ENCODE assay signal across 16 mouse cellular contexts in genomic region chr6:52699899-52700298, GRCm38 (mm10). TPM values are rescaled to one million over a fixed set of nuclear protein-coding genes. Genes with fewer than 3 reads are reported as not detected.
ATAC-seq and TF ChIP-seq lines count a peak whose summit lies in the region.
"Had no signal": no experiment of that assay in that cellular context is flagged by ENCODE, and none has a peak within 500 bp of the region (broad histone marks: within the 10 kb centered on the region; RNA-seq: fewer than 3 reads in every experiment).

No protein-coding gene starts in this region.

- H3K4me1 ChIP-seq in intestine, embryonic 15.5 days (replicated peaks): no peaks in the 10 kb centered on the region
- H3K4me1 ChIP-seq in intestine, postnatal 0 days (replicated peaks; ENCODE audit: control insufficient read depth, insufficient read depth, low read length): no peaks in the 10 kb centered on the region
- no peaks in the 10 kb centered on the region; the same call in none of the 2 replicates for H3K4me1 ChIP-seq in liver, embryonic 16.5 days (ENCODE audit: control insufficient read depth, low read depth, low read length)
- H3K4me1 ChIP-seq in liver, embryonic 12.5 days: peaks cover 7% of the 10 kb centered on the region
- peaks cover 4% of the 10 kb centered on the region; the same call in 1 of the 2 replicates for H3K4me1 ChIP-seq in intestine, embryonic 16.5 days (ENCODE audit: control insufficient read depth, insufficient read depth, low read length)
- H3K4me1 ChIP-seq: embryonic facial prominence, embryonic 13.5 days; embryonic facial prominence, embryonic 15.5 days; forebrain, embryonic 10.5 days; forebrain, embryonic 12.5 days had no signal

- H3K4me2 ChIP-seq in intestine, embryonic 15.5 days (replicated peaks): no peak overlapping the region
- no peak overlapping the region for H3K4me2 ChIP-seq in intestine, postnatal 0 days (replicated peaks; ENCODE audit: low read depth)
- no peak overlapping the region for H3K4me2 ChIP-seq in liver, embryonic 16.5 days (ENCODE audit: low read depth, low read length)
- H3K4me2 ChIP-seq in liver, embryonic 12.5 days: no peak overlapping the region
- H3K4me2 ChIP-seq in intestine, embryonic 16.5 days (ENCODE audit: low read depth, low read length): no peak overlapping the region
- H3K4me2 ChIP-seq: embryonic facial prominence, embryonic 13.5 days; embryonic facial prominence, embryonic 15.5 days; forebrain, embryonic 12.5 days had no signal

- H3K36me3 ChIP-seq in intestine, embryonic 15.5 days: no peaks in the 10 kb centered on the region
- H3K36me3 ChIP-seq in intestine, postnatal 0 days (ENCODE audit: control insufficient read depth, insufficient read depth): no peaks in the 10 kb centered on the region
- no peaks in the 10 kb centered on the region for H3K36me3 ChIP-seq in liver, embryonic 16.5 days (ENCODE audit: control insufficient read depth, insufficient read depth)
- no peaks in the 10 kb centered on the region for H3K36me3 ChIP-seq in liver, embryonic 12.5 days
- H3K36me3 ChIP-seq in intestine, embryonic 16.5 days (ENCODE audit: control insufficient read depth, insufficient read depth, low read length): no peaks in the 10 kb centered on the region
- H3K36me3 ChIP-seq: embryonic facial prominence, embryonic 13.5 days; embryonic facial prominence, embryonic 15.5 days; forebrain, embryonic 10.5 days; forebrain, embryonic 12.5 days; G1E had no signal

- no peak overlapping the region for H3K4me3 ChIP-seq in intestine, embryonic 15.5 days (replicated peaks)
- H3K4me3 ChIP-seq in intestine, postnatal 0 days (ENCODE audit: low read depth, low read length): no peak overlapping the region
- no peak overlapping the region for H3K4me3 ChIP-seq in liver, embryonic 16.5 days (ENCODE audit: low read depth, low read length)
- H3K4me3 ChIP-seq in liver, embryonic 12.5 days: no peak overlapping the region
- H3K4me3 ChIP-seq in intestine, embryonic 16.5 days (ENCODE audit: low read length): no peak overlapping the region
- H3K4me3 ChIP-seq: embryonic facial prominence, embryonic 13.5 days; embryonic facial prominence, embryonic 15.5 days; erythroblast, embryonic 14.5 days; forebrain, embryonic 10.5 days; forebrain, embryonic 12.5 days had no signal

- ATAC-seq in intestine, embryonic 15.5 days: peak; percentile 73
- no peak for ATAC-seq in intestine, postnatal 0 days
- peak; percentile 80 for ATAC-seq in liver, embryonic 16.5 days (ENCODE audit: low read depth)
- ATAC-seq in liver, embryonic 12.5 days: no peak
- peak; percentile 72; the same call in 1 of the 2 replicates for ATAC-seq in intestine, embryonic 16.5 days
- ATAC-seq: CD4-positive, CD25-positive, alpha-beta regulatory T cell, adult 4 months; forebrain, embryonic 14.5 days; forebrain, embryonic 16.5 days; Patski had no signal

- no peaks in the 10 kb centered on the region for H3K9me3 ChIP-seq in intestine, embryonic 15.5 days
- H3K9me3 ChIP-seq in intestine, postnatal 0 days (ENCODE audit: control insufficient read depth): no peaks in the 10 kb centered on the region
- H3K9me3 ChIP-seq in liver, embryonic 16.5 days (replicated peaks; ENCODE audit: control insufficient read depth, low read length): no peaks in the 10 kb centered on the region
- H3K9me3 ChIP-seq in liver, embryonic 12.5 days (replicated peaks): no peaks in the 10 kb centered on the region
- H3K9me3 ChIP-seq in intestine, embryonic 16.5 days (ENCODE audit: control insufficient read depth, low read length): no peaks in the 10 kb centered on the region
- H3K9me3 ChIP-seq: embryonic facial prominence, embryonic 13.5 days; embryonic facial prominence, embryonic 15.5 days; forebrain, embryonic 10.5 days; forebrain, embryonic 12.5 days; G1E had no signal

- no peak overlapping the region for H3K9ac ChIP-seq in intestine, embryonic 15.5 days
- H3K9ac ChIP-seq in intestine, postnatal 0 days (ENCODE audit: low read depth, low read length): no peak overlapping the region
- no peak overlapping the region for H3K9ac ChIP-seq in liver, embryonic 16.5 days (ENCODE audit: low read depth, low read length)
- H3K9ac ChIP-seq in liver, embryonic 12.5 days: no peak overlapping the region
- H3K9ac ChIP-seq in intestine, embryonic 16.5 days (ENCODE audit: low read depth, low read length): no peak overlapping the region
- H3K9ac ChIP-seq: embryonic facial prominence, embryonic 13.5 days; embryonic facial prominence, embryonic 15.5 days; forebrain, embryonic 12.5 days had no signal

- TF ChIP-seq CTCF in intestine, postnatal 0 days (IDR thresholded peaks at IDR 0.05; ENCODE audit: low read depth): no peak

- H3K27ac ChIP-seq in intestine, embryonic 15.5 days: no peak overlapping the region
- no peak overlapping the region for H3K27ac ChIP-seq in intestine, postnatal 0 days (ENCODE audit: low read depth, low read length)
- H3K27ac ChIP-seq in liver, embryonic 16.5 days (ENCODE audit: low read length): no peak overlapping the region
- no peak overlapping the region for H3K27ac ChIP-seq in liver, embryonic 12.5 days
- H3K27ac ChIP-seq in intestine, embryonic 16.5 days (ENCODE audit: low read length): no peak overlapping the region
- H3K27ac ChIP-seq: embryonic facial prominence, embryonic 13.5 days; embryonic facial prominence, embryonic 15.5 days; forebrain, embryonic 10.5 days; forebrain, embryonic 12.5 days had no signal

- WGBS in intestine, embryonic 15.5 days: 51% methylated on average over 4 of the region's 4 CpGs
- WGBS in intestine, postnatal 0 days: 24% methylated on average over 4 of the region's 4 CpGs
- 66% methylated on average over 4 of the region's 4 CpGs for WGBS in liver, embryonic 16.5 days (ENCODE audit: insufficient replicate concordance)
- 79% methylated on average over 4 of the region's 4 CpGs for WGBS in liver, embryonic 12.5 days (ENCODE audit: insufficient replicate concordance)
- WGBS in intestine, embryonic 16.5 days: 53% methylated on average over 4 of the region's 4 CpGs

- H3K27me3 ChIP-seq in intestine, embryonic 15.5 days (replicated peaks): no peaks in the 10 kb centered on the region
- no peaks in the 10 kb centered on the region for H3K27me3 ChIP-seq in intestine, postnatal 0 days (replicated peaks; ENCODE audit: control insufficient read depth, insufficient read depth, low read length)
- H3K27me3 ChIP-seq in liver, embryonic 16.5 days (ENCODE audit: control insufficient read depth, insufficient read depth, low read depth, low read length): no peaks in the 10 kb centered on the region
- no peaks in the 10 kb centered on the region for H3K27me3 ChIP-seq in liver, embryonic 12.5 days (replicated peaks)
- no peaks in the 10 kb centered on the region for H3K27me3 ChIP-seq in intestine, embryonic 16.5 days (replicated peaks; ENCODE audit: control insufficient read depth, insufficient read depth, low read length)
- H3K27me3 ChIP-seq: CH12.LX; embryonic facial prominence, embryonic 13.5 days; embryonic facial prominence, embryonic 15.5 days; forebrain, embryonic 12.5 days had no signal

RNA-seq across cellular contexts. Expression of gene Tax1bp1, which starts 13.6 kb away (rescaled TPM):
- polyA plus RNA-seq in intestine, embryonic 15.5 days (2015; fragmentation: Nextera tagmentation; extraction: Ambion mirVana): 162 and 172 TPM in 2 replicates
- polyA plus RNA-seq in intestine, postnatal 0 days (2015; fragmentation: Nextera tagmentation; extraction: Ambion mirVana): 296 and 317 TPM in 2 replicates
- 109 and 110 TPM in 2 replicates for polyA plus RNA-seq in liver, embryonic 16.5 days (2015; fragmentation: Nextera tagmentation; extraction: Ambion mirVana)
- polyA plus RNA-seq in liver, embryonic 12.5 days (2016; fragmentation: Nextera tagmentation; extraction: Ambion mirVana): 88.2 and 89.6 TPM in 2 replicates
- 162 and 168 TPM in 2 replicates for polyA plus RNA-seq in intestine, embryonic 16.5 days (2015; fragmentation: Nextera tagmentation; extraction: Ambion mirVana)

RNA-seq across cellular contexts. Expression of gene Hibadh, which starts 59.7 kb away (rescaled TPM):
- polyA plus RNA-seq in intestine, embryonic 15.5 days (2015; fragmentation: Nextera tagmentation; extraction: Ambion mirVana): 135 and 137 TPM in 2 replicates
- polyA plus RNA-seq in intestine, postnatal 0 days (2015; fragmentation: Nextera tagmentation; extraction: Ambion mirVana): 52.4 and 55.5 TPM in 2 replicates
- 81.2 and 83.0 TPM in 2 replicates for polyA plus RNA-seq in liver, embryonic 16.5 days (2015; fragmentation: Nextera tagmentation; extraction: Ambion mirVana)
- polyA plus RNA-seq in liver, embryonic 12.5 days (2016; fragmentation: Nextera tagmentation; extraction: Ambion mirVana): 68.3 and 68.6 TPM in 2 replicates
- polyA plus RNA-seq in intestine, embryonic 16.5 days (2015; fragmentation: Nextera tagmentation; extraction: Ambion mirVana): 148 and 151 TPM in 2 replicates

Comparison
In these comparisons a context has a peak if more than half of its experiments do, and no peak if none do; other contexts are left out.
1. ATAC-seq: peak in intestine, embryonic 15.5 days (single experiment), liver, embryonic 16.5 days (single experiment) and intestine, embryonic 16.5 days (single experiment); none in intestine, postnatal 0 days (single experiment) and liver, embryonic 12.5 days (single experiment).